Mouse (Mus musculus): ENCODE results near the gene Mtfp1.
"Not testable (repeated sequence)": the region's sequence is repeated elsewhere in the genome, so short reads cannot be mapped to it uniquely, and the experiment has no call there.

The Mtfp1 gene

GRCm38 (mm10) chr11:4095171-4096053 is at the start of gene Mtfp1:
Gene Mtfp1 (minus strand): TSS chr11:4095445.
- DNase-seq (ENCODE audit: low read depth): peak; percentile 74

GRCm38 (mm10) chr11:4143281-4144062 is 48.2 kb upstream of the Mtfp1 start:
- DNase-seq (ENCODE audit: low read depth): no peak

- DNase-seq (ENCODE audit: low read depth): no peak
These were observed 47.1 kb upstream of the Mtfp1 start for GRCm38 (mm10) chr11:4142352-4142751.

- no peak for DNase-seq (ENCODE audit: low read depth)
These were observed 46.3 kb upstream of the Mtfp1 start for GRCm38 (mm10) chr11:4141505-4141904.

- DNase-seq (ENCODE audit: low read depth): peak; percentile 34
These were observed 43.7 kb upstream of the Mtfp1 start for GRCm38 (mm10) chr11:4138964-4139363.

GRCm38 (mm10) chr11:4134986-4135935 is 40.0 kb upstream of the Mtfp1 start, which contains the start of gene Rnf215:
Gene Rnf215 (plus strand): TSS chr11:4135202.
- peak; percentile 97 for DNase-seq (ENCODE audit: low read depth)

GRCm38 (mm10) chr11:4134400-4134799 is 39.2 kb upstream of the Mtfp1 start:
- no peak for DNase-seq (ENCODE audit: low read depth)

GRCm38 (mm10) chr11:4133450-4133849 is 38.2 kb upstream of the Mtfp1 start:
- DNase-seq (ENCODE audit: low read depth): peak; percentile 74

- not testable (repeated sequence) for DNase-seq (ENCODE audit: low read depth)
These were observed 33.2 kb upstream of the Mtfp1 start for GRCm38 (mm10) chr11:4128461-4128860.

GRCm38 (mm10) chr11:4127059-4127458 is 31.8 kb upstream of the Mtfp1 start:
- peak; percentile 42 for DNase-seq (ENCODE audit: low read depth)

GRCm38 (mm10) chr11:4123922-4124321 is 28.7 kb upstream of the Mtfp1 start:
- peak; percentile 75 for DNase-seq (ENCODE audit: low read depth)

GRCm38 (mm10) chr11:4122742-4123579 is 27.7 kb upstream of the Mtfp1 start, which contains the start of gene Sec14l2:
Gene Sec14l2 (minus strand): TSS chr11:4123415.
- DNase-seq (ENCODE audit: low read depth): peak; percentile 81

GRCm38 (mm10) chr11:4122226-4122625 is 27.0 kb upstream of the Mtfp1 start:
- no peak for DNase-seq (ENCODE audit: low read depth)

GRCm38 (mm10) chr11:4121691-4122090 is 26.4 kb upstream of the Mtfp1 start:
- no peak for DNase-seq (ENCODE audit: low read depth)

GRCm38 (mm10) chr11:4119635-4120034 is 24.4 kb upstream of the Mtfp1 start:
- DNase-seq (ENCODE audit: low read depth): no peak

GRCm38 (mm10) chr11:4118081-4118921 is 23.1 kb upstream of the Mtfp1 start:
- DNase-seq (ENCODE audit: low read depth): peak; percentile 72

- DNase-seq (ENCODE audit: low read depth): no peak
These were observed 22.3 kb upstream of the Mtfp1 start for GRCm38 (mm10) chr11:4117372-4118071.

- no peak for DNase-seq (ENCODE audit: low read depth)
These were observed 21.4 kb upstream of the Mtfp1 start for GRCm38 (mm10) chr11:4116458-4117141.

GRCm38 (mm10) chr11:4115407-4115806 is 20.2 kb upstream of the Mtfp1 start:
- DNase-seq (ENCODE audit: low read depth): no peak

All from induced T-regulatory cell, adult 2 months (primary cell).